Mouse (Mus musculus): Measurements from ENCODE around the gene Vmn1r103. TPM values are rescaled to one million over a fixed set of nuclear protein-coding genes. Genes with fewer than 3 reads are reported as not detected.
"Not testable (repeated sequence)": the region's sequence is repeated elsewhere in the genome, so short reads cannot be mapped to it uniquely, and the experiment has no call there.

Vmn1r103 gene
- not detected in 2 replicates for total RNA-seq (2014; rRNA removed)
- polyA plus RNA-seq (2012; rRNA removed), result not detected in 2 replicates

DNA sequence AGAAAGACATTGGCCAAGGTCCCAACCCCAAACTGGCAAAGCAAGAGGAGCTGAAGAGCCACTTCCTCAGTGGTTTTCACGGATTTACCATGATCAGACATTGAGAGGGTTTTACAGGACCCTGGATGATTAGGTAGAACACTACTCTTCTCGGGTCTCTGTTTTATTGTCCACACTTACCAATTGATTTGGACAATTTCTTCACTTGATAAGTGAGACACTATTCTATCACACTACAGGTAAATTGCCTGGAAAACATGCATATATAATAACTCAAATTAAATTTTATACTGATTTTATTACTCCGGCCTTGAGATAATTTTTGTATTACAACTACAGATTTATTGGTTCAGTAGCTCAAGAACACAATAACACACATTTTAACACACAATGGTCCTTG is at the start of gene Vmn1r103:
Gene Vmn1r103, minus strand, starts transcription at position 101 of the 400 bp plus-strand sequence.
- H3K4me3 ChIP-seq (ENCODE audit: insufficient read depth, low read depth, low read length); DNase-seq (ENCODE audit: extremely low read depth, low read depth, low spot score); H3K4me1 ChIP-seq (ENCODE audit: control insufficient read depth, insufficient read depth, low read length); H3K79me2 ChIP-seq (ENCODE audit: control insufficient read depth, insufficient read depth, low read length); H3K9ac ChIP-seq (ENCODE audit: low read depth, low read length); H3K27ac ChIP-seq (replicated peaks; ENCODE audit: insufficient read depth, low read depth, low read length); H3K27me3 ChIP-seq (ENCODE audit: control insufficient read depth, insufficient read depth, low read length); H3K36me3 ChIP-seq (ENCODE audit: control insufficient read depth, insufficient read depth, low read length): not testable (repeated sequence)
- 14% methylated on average over 1 of the region's 3 CpGs for WGBS

DNA sequence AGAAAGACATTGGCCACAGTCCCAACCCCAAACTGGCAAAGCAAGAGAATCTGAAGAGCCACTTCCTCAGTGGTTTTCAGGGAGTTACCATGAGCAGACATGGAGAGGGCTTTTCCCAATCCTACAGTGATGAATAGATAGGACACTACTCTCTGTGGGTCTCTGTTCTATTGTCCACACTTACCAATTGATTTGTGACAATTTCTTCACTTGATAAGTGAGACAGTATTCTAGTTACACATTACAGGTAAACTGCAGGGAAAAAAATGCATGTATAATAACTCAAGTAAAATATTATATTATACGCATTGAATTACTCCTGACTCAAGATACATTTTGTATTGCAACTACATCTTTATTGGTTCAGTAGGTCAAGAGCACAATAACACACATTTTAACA is 35.3 kb upstream of the Vmn1r103 start, which contains the start of gene Gm5726:
Gene Gm5726, minus strand, starts transcription at position 101 of the 400 bp plus-strand sequence.
- H3K79me2 ChIP-seq (ENCODE audit: control insufficient read depth, insufficient read depth, low read length), result not testable (repeated sequence)

GRCm38 (mm10) chr7:20533537-20533936 is 23.2 kb upstream of the Vmn1r103 start, which contains the start of gene Vmn1r104:
Vmn1r104 (plus strand) TSS chr7:20533837.
- H3K9ac ChIP-seq (ENCODE audit: low read depth, low read length); H3K36me3 ChIP-seq (ENCODE audit: control insufficient read depth, insufficient read depth, low read length); H3K27ac ChIP-seq (replicated peaks; ENCODE audit: insufficient read depth, low read depth, low read length); DNase-seq (ENCODE audit: extremely low read depth, low read depth, low spot score); H3K27me3 ChIP-seq (ENCODE audit: control insufficient read depth, insufficient read depth, low read length); H3K4me1 ChIP-seq (ENCODE audit: control insufficient read depth, insufficient read depth, low read length); H3K79me2 ChIP-seq (ENCODE audit: control insufficient read depth, insufficient read depth, low read length); H3K4me3 ChIP-seq (ENCODE audit: insufficient read depth, low read depth, low read length): not testable (repeated sequence)
- WGBS, result no CpG with 5 or more reads among the region's 3 CpGs

More for the DNA sequence above, 35.3 kb upstream of the Vmn1r103 start, which contains the start of gene Gm5726:
- H3K9ac ChIP-seq (ENCODE audit: low read depth, low read length); H3K4me3 ChIP-seq (ENCODE audit: insufficient read depth, low read depth, low read length); H3K27ac ChIP-seq (replicated peaks; ENCODE audit: insufficient read depth, low read depth, low read length); H3K36me3 ChIP-seq (ENCODE audit: control insufficient read depth, insufficient read depth, low read length); DNase-seq (ENCODE audit: extremely low read depth, low read depth, low spot score); H3K27me3 ChIP-seq (ENCODE audit: control insufficient read depth, insufficient read depth, low read length); H3K4me1 ChIP-seq (ENCODE audit: control insufficient read depth, insufficient read depth, low read length): not testable (repeated sequence)
- WGBS, result no CpG with 5 or more reads among the region's 1 CpGs

DNA sequence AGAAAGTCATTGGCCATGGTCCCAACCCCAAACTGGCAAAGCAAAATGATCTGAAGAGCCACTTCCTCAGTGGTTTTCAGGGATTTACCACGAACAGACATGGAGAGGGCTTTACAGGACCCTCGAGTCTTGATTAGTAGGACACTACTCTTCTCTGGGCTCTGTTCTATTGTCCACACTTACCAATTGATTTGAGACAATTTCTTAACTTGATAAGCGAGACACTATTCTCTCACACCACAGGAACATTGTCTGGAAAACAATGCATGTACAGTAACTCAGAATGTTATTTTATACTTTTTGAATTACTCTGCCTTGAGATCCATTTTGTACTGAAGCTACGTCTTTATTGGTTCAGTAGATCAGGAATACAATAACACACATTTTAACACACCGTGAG is 35.5 kb downstream of the Vmn1r103 start, which contains the start of gene Gm10670:
Gene Gm10670, minus strand, starts transcription at position 101 of the 400 bp plus-strand sequence.
- not testable (repeated sequence) for H3K27me3 ChIP-seq (ENCODE audit: control insufficient read depth, insufficient read depth, low read length); H3K79me2 ChIP-seq (ENCODE audit: control insufficient read depth, insufficient read depth, low read length); H3K4me3 ChIP-seq (ENCODE audit: insufficient read depth, low read depth, low read length); H3K27ac ChIP-seq (replicated peaks; ENCODE audit: insufficient read depth, low read depth, low read length); H3K4me1 ChIP-seq (ENCODE audit: control insufficient read depth, insufficient read depth, low read length); H3K36me3 ChIP-seq (ENCODE audit: control insufficient read depth, insufficient read depth, low read length); H3K9ac ChIP-seq (ENCODE audit: low read depth, low read length); DNase-seq (ENCODE audit: extremely low read depth, low read depth, low spot score)
- no CpG with 5 or more reads among the region's 5 CpGs for WGBS

Other genes with a start within 250 kb of the Vmn1r103 start
- not detected in 2 replicates for gene Gm5890, start 247.7 kb downstream of the Vmn1r103 start, total RNA-seq (2014; rRNA removed)
- gene Gm5890, start 247.7 kb downstream of the Vmn1r103 start, polyA plus RNA-seq (2012; rRNA removed), result not detected in 2 replicates
- not detected in 2 replicates for gene Gm4133, start 176.5 kb downstream of the Vmn1r103 start, total RNA-seq (2014; rRNA removed)
- gene Gm4133, start 176.5 kb downstream of the Vmn1r103 start, polyA plus RNA-seq (2012; rRNA removed), result not detected in 2 replicates
- not detected in 2 replicates for gene Gm5728, start 135.1 kb downstream of the Vmn1r103 start, total RNA-seq (2014; rRNA removed)
- gene Gm5728, start 135.1 kb downstream of the Vmn1r103 start, polyA plus RNA-seq (2012; rRNA removed), result not detected in 2 replicates
- gene Vmn1r100, start 92.6 kb downstream of the Vmn1r103 start, total RNA-seq (2014; rRNA removed), result not detected in 2 replicates
- gene Vmn1r100, start 92.6 kb downstream of the Vmn1r103 start, polyA plus RNA-seq (2012; rRNA removed), result not detected in 2 replicates
- gene Vmn1r101, start 67.9 kb downstream of the Vmn1r103 start, total RNA-seq (2014; rRNA removed), result not detected in 2 replicates
- not detected in 2 replicates for gene Vmn1r101, start 67.9 kb downstream of the Vmn1r103 start, polyA plus RNA-seq (2012; rRNA removed)
- gene Gm10670, start 35.6 kb downstream of the Vmn1r103 start, total RNA-seq (2014; rRNA removed), result not detected in 2 replicates
- gene Gm10670, start 35.6 kb downstream of the Vmn1r103 start, polyA plus RNA-seq (2012; rRNA removed), result not detected in 2 replicates
- not detected in 2 replicates for gene Vmn1r104, start 23.3 kb upstream of the Vmn1r103 start, total RNA-seq (2014; rRNA removed)
- gene Vmn1r104, start 23.3 kb upstream of the Vmn1r103 start, polyA plus RNA-seq (2012; rRNA removed), result not detected in 2 replicates
- gene Gm5726, start 35.2 kb upstream of the Vmn1r103 start, total RNA-seq (2014; rRNA removed), result not detected in 2 replicates
- gene Gm5726, start 35.2 kb upstream of the Vmn1r103 start, polyA plus RNA-seq (2012; rRNA removed), result not detected in 2 replicates
- not detected in 2 replicates for gene Gm4141, start 65.7 kb upstream of the Vmn1r103 start, total RNA-seq (2014; rRNA removed)
- gene Gm4141, start 65.7 kb upstream of the Vmn1r103 start, polyA plus RNA-seq (2012; rRNA removed), result not detected in 2 replicates
- not detected in 2 replicates for gene Gm4513, start 88.5 kb upstream of the Vmn1r103 start, total RNA-seq (2014; rRNA removed)
- not detected in 2 replicates for gene Gm4513, start 88.5 kb upstream of the Vmn1r103 start, polyA plus RNA-seq (2012; rRNA removed)
- not detected in 2 replicates for gene Vmn1r107, start 158.4 kb upstream of the Vmn1r103 start, total RNA-seq (2014; rRNA removed)
- not detected in 2 replicates for gene Vmn1r107, start 158.4 kb upstream of the Vmn1r103 start, polyA plus RNA-seq (2012; rRNA removed)
- gene Vmn1r111, start 192.7 kb upstream of the Vmn1r103 start, total RNA-seq (2014; rRNA removed), result not detected in 2 replicates
- gene Vmn1r111, start 192.7 kb upstream of the Vmn1r103 start, polyA plus RNA-seq (2012; rRNA removed), result not detected in 2 replicates
- gene Gm10668, start 220.1 kb upstream of the Vmn1r103 start, total RNA-seq (2014; rRNA removed), result not detected in 2 replicates
- not detected in 2 replicates for gene Gm10668, start 220.1 kb upstream of the Vmn1r103 start, polyA plus RNA-seq (2012; rRNA removed)

Measured in liver, adult 2 months (tissue).